23 mouse cellular contexts compared by ENCODE assay signal in genomic region chr14:27200743-27201576, GRCm38 (mm10).
DNase-seq lines count a peak whose midpoint lies in the region; ATAC-seq lines count a peak whose summit lies in the region.
"Had no signal": no experiment of that assay in that cellular context is flagged by ENCODE, and none has a peak within 500 bp of the region (broad histone marks: within the 10 kb centered on the region; RNA-seq: fewer than 3 reads in every experiment).

No protein-coding gene starts in this region.

- DNase-seq in retina, postnatal 1 day: peak; percentile 14
- DNase-seq in retina, embryonic 14.5 days (ENCODE audit: low spot score): no peak
- no peak for DNase-seq in spleen, adult 12 weeks (ENCODE audit: low spot score)
- no peak for DNase-seq in frontal cortex, postnatal 14 days (ENCODE audit: low spot score in 2 of 2)
- DNase-seq: adrenal gland, postnatal 25 days; cerebellum, adult 9-11 months; gastrocnemius, postnatal 14 days; heart, adult 18-20 months; heart, postnatal 10 days; kidney, adult 11 months; kidney, postnatal 36 days; liver, embryonic 13.5 days; lung, embryonic 14.5 days; lung, postnatal 36 days had no signal

- no peak overlapping the region for H3K9ac ChIP-seq in forebrain, embryonic 13.5 days
- H3K9ac ChIP-seq in forebrain, embryonic 12.5 days: no peak overlapping the region
- H3K9ac ChIP-seq in hindbrain, embryonic 15.5 days: no peak overlapping the region
- H3K9ac ChIP-seq in hindbrain, embryonic 13.5 days: no peak overlapping the region
- H3K9ac ChIP-seq: embryonic facial prominence, embryonic 15.5 days; heart, embryonic 12.5 days; kidney, embryonic 15.5 days; liver, embryonic 13.5 days; lung, embryonic 14.5 days; midbrain, embryonic 15.5 days had no signal

- no peak overlapping the region for H3K4me3 ChIP-seq in forebrain, embryonic 13.5 days
- no peak overlapping the region for H3K4me3 ChIP-seq in forebrain, embryonic 12.5 days (replicated peaks)
- no peak overlapping the region for H3K4me3 ChIP-seq in hindbrain, embryonic 15.5 days
- H3K4me3 ChIP-seq in hindbrain, embryonic 13.5 days: no peak overlapping the region
- H3K4me3 ChIP-seq: embryonic facial prominence, embryonic 15.5 days; heart, embryonic 12.5 days; kidney, embryonic 15.5 days; liver, embryonic 13.5 days; megakaryocyte, embryonic 14.5 days; midbrain, embryonic 15.5 days had no signal

- H3K27me3 ChIP-seq in forebrain, embryonic 13.5 days: 0 out of 2 replicates have a peak, but pooled peaks cover 4% of the 10 kb centered on the region
- H3K27me3 ChIP-seq in forebrain, embryonic 12.5 days: no peaks in the 10 kb centered on the region
- no peaks in the 10 kb centered on the region for H3K27me3 ChIP-seq in hindbrain, embryonic 15.5 days
- H3K27me3 ChIP-seq in hindbrain, embryonic 13.5 days: no peaks in the 10 kb centered on the region; the same call in 1 of the 2 replicates
- H3K27me3 ChIP-seq: embryonic facial prominence, embryonic 15.5 days; heart, embryonic 12.5 days; kidney, embryonic 15.5 days; liver, embryonic 13.5 days; midbrain, embryonic 15.5 days had no signal

- H3K9me3 ChIP-seq in forebrain, embryonic 13.5 days (replicated peaks): no peaks in the 10 kb centered on the region
- no peaks in the 10 kb centered on the region for H3K9me3 ChIP-seq in forebrain, embryonic 12.5 days
- H3K9me3 ChIP-seq in hindbrain, embryonic 15.5 days: no peaks in the 10 kb centered on the region
- H3K9me3 ChIP-seq in hindbrain, embryonic 13.5 days: no peaks in the 10 kb centered on the region
- H3K9me3 ChIP-seq: embryonic facial prominence, embryonic 15.5 days; heart, embryonic 12.5 days; kidney, embryonic 15.5 days; liver, embryonic 13.5 days; midbrain, embryonic 15.5 days had no signal

- no peak overlapping the region for H3K27ac ChIP-seq in forebrain, embryonic 13.5 days
- no peak overlapping the region for H3K27ac ChIP-seq in forebrain, embryonic 12.5 days
- no peak overlapping the region for H3K27ac ChIP-seq in hindbrain, embryonic 15.5 days (replicated peaks)
- H3K27ac ChIP-seq in hindbrain, embryonic 13.5 days: no peak overlapping the region
- H3K27ac ChIP-seq: embryonic facial prominence, embryonic 15.5 days; kidney, embryonic 15.5 days; liver, embryonic 13.5 days; midbrain, embryonic 15.5 days had no signal

- no peaks in the 10 kb centered on the region for H3K36me3 ChIP-seq in forebrain, embryonic 13.5 days (ENCODE audit: poor library complexity, severe bottlenecking)
- H3K36me3 ChIP-seq in forebrain, embryonic 12.5 days (replicated peaks): no peaks in the 10 kb centered on the region
- no peaks in the 10 kb centered on the region for H3K36me3 ChIP-seq in hindbrain, embryonic 15.5 days
- H3K36me3 ChIP-seq in hindbrain, embryonic 13.5 days: no peaks in the 10 kb centered on the region
- H3K36me3 ChIP-seq: embryonic facial prominence, embryonic 15.5 days; heart, embryonic 12.5 days; kidney, embryonic 15.5 days; liver, embryonic 13.5 days; midbrain, embryonic 15.5 days had no signal

- H3K4me1 ChIP-seq in forebrain, embryonic 13.5 days: no peaks in the 10 kb centered on the region
- no peaks in the 10 kb centered on the region for H3K4me1 ChIP-seq in forebrain, embryonic 12.5 days
- no peaks in the 10 kb centered on the region for H3K4me1 ChIP-seq in hindbrain, embryonic 15.5 days (replicated peaks)
- H3K4me1 ChIP-seq in hindbrain, embryonic 13.5 days (replicated peaks): no peaks in the 10 kb centered on the region
- H3K4me1 ChIP-seq: heart, embryonic 12.5 days; kidney, embryonic 15.5 days; liver, embryonic 13.5 days; midbrain, embryonic 15.5 days had no signal

- no peak overlapping the region for H3K4me2 ChIP-seq in forebrain, embryonic 13.5 days
- no peak overlapping the region for H3K4me2 ChIP-seq in forebrain, embryonic 12.5 days
- no peak overlapping the region for H3K4me2 ChIP-seq in hindbrain, embryonic 15.5 days
- H3K4me2 ChIP-seq in hindbrain, embryonic 13.5 days: no peak overlapping the region
- H3K4me2 ChIP-seq: embryonic facial prominence, embryonic 15.5 days; heart, embryonic 12.5 days; kidney, embryonic 15.5 days; liver, embryonic 13.5 days; lung, embryonic 14.5 days; midbrain, embryonic 15.5 days had no signal

- 42% methylated on average over 12 of the region's 12 CpGs for WGBS in forebrain, embryonic 13.5 days
- WGBS in forebrain, embryonic 12.5 days: 64% methylated on average over 12 of the region's 12 CpGs
- WGBS in hindbrain, embryonic 15.5 days: 61% methylated on average over 12 of the region's 12 CpGs
- 58% methylated on average over 12 of the region's 12 CpGs for WGBS in hindbrain, embryonic 13.5 days

- ATAC-seq in forebrain, embryonic 13.5 days: peak; percentile 45; the same call in 1 of the 2 replicates
- ATAC-seq in forebrain, embryonic 12.5 days (ENCODE audit: low FRiP score): no peak
- ATAC-seq in hindbrain, embryonic 15.5 days (ENCODE audit: low FRiP score, low read depth): peak; percentile 23; the same call in 1 of the 2 replicates
- ATAC-seq in hindbrain, embryonic 13.5 days (ENCODE audit: low FRiP score): no peak
- ATAC-seq: midbrain, embryonic 15.5 days had no signal

Comparison
In these comparisons a context has a peak if more than half of its experiments do, and no peak if none do; other contexts are left out.
1. ATAC-seq: peak in forebrain, embryonic 13.5 days (single experiment) and hindbrain, embryonic 15.5 days (single experiment); none in forebrain, embryonic 12.5 days (single experiment) and hindbrain, embryonic 13.5 days (single experiment).